Mouse (Mus musculus) MEL (cell line): ENCODE measurements around the gene Nfix. TPM values are rescaled to one million over a fixed set of nuclear protein-coding genes. Genes with fewer than 3 reads are reported as not detected.

Source experiments
- DNase-seq: peaks from one replicate; pipeline ENCODE4 v3.0.0; 2011; ENCODE audit warnings: low read depth, low spot score
- H3K27ac ChIP-seq: 2 replicates; pipeline ENCODE4 v1.5.1; 2012; ENCODE audit warnings: low read depth, mild to moderate bottlenecking, control low read depth, low read length, moderate library complexity; ENCODE audit not compliant: control insufficient read depth
- H3K27me3 ChIP-seq, 2 experiments: fragments of 150-350 bp in 1 of 2; sonication (generic) in 1 of 2; 2 replicates each; pipeline ENCODE4 v1.6.1; 2012; ENCODE audit warnings: low read length in 2 of 2, mild to moderate bottlenecking in 2 of 2, improper control_type of control experiment in 1 of 2, moderate library complexity in 1 of 2; ENCODE audit not compliant: insufficient read depth in 2 of 2, control insufficient read depth in 1 of 2
- H3K36me3 ChIP-seq, 2 experiments: 2 replicates each; pipeline ENCODE4 v1.6.1; 2012 to 2014; ENCODE audit warnings: low read length in 2 of 2, improper control_type of control experiment in 1 of 2, inconsistent platforms in 1 of 2, mild to moderate bottlenecking in 1 of 2; ENCODE audit not compliant: insufficient read depth in 2 of 2, control insufficient read depth in 1 of 2
- H3K4me1 ChIP-seq, 2 experiments: fragments of 150-350 bp in 1 of 2; sonication (generic) in 1 of 2; 2 replicates each; pipeline ENCODE4 v1.6.1; 2012; ENCODE audit warnings: low read length in 2 of 2, improper control_type of control experiment in 1 of 2, mild to moderate bottlenecking in 1 of 2; ENCODE audit not compliant: insufficient read depth in 2 of 2, control insufficient read depth in 1 of 2
- H3K4me3 ChIP-seq, 2 experiments: fragments of 150-350 bp in 1 of 2; sonication (generic) in 1 of 2; 2 replicates each; pipeline ENCODE4 v1.5.1; 2012; ENCODE audit warnings: low read depth in 2 of 2, low read length in 2 of 2, mild to moderate bottlenecking in 2 of 2, moderate library complexity in 2 of 2, control low read depth in 1 of 2, improper control_type of control experiment in 1 of 2; ENCODE audit not compliant: control insufficient read depth in 1 of 2, insufficient read depth in 1 of 2
- H3K79me2 ChIP-seq: 2 replicates; pipeline ENCODE4 v1.6.1; 2012; ENCODE audit warnings: mild to moderate bottlenecking, low read length, moderate library complexity; ENCODE audit not compliant: control insufficient read depth, poor library complexity, insufficient read depth
- H3K9ac ChIP-seq: 2 replicates; pipeline ENCODE4 v1.6.1; 2012; ENCODE audit warnings: low read depth, mild to moderate bottlenecking, control low read depth, low read length, moderate library complexity; ENCODE audit not compliant: control insufficient read depth, poor library complexity, severe bottlenecking
- H3K9me3 ChIP-seq: fragments of 150-350 bp; sonication (generic); replicated peaks from 2 replicates; pipeline ENCODE4 v1.6.1; 2012; ENCODE audit warnings: mild to moderate bottlenecking, low read length, improper control_type of control experiment, moderate library complexity; ENCODE audit not compliant: insufficient read depth
- CHD1 ChIP-seq: IDR thresholded peaks from 2 replicates; pipeline ENCODE4 v1.6.1; 2012; ENCODE audit warnings: low read depth, mild to moderate bottlenecking, inconsistent platforms, low read length, improper control_type of control experiment
- CHD2 ChIP-seq: IDR thresholded peaks from 2 replicates; pipeline ENCODE4 v1.6.1; 2011; ENCODE audit warnings: low read length, improper control_type of control experiment
- EP300 ChIP-seq, 2 experiments: IDR thresholded peaks; 2 replicates each; pipeline ENCODE4 v1.6.1; 2011; ENCODE audit warnings: improper control_type of control experiment in 2 of 2, low read length in 2 of 2, low read depth in 1 of 2, mild to moderate bottlenecking in 1 of 2
- GATA1 ChIP-seq: IDR thresholded peaks from 2 replicates; pipeline ENCODE4 v1.6.1; 2011; ENCODE audit warnings: low read depth, low read length, improper control_type of control experiment
- HCFC1 ChIP-seq: IDR thresholded peaks from 2 replicates; pipeline ENCODE4 v1.6.1; 2012; ENCODE audit warnings: low read depth, mild to moderate bottlenecking, inconsistent platforms, low read length, improper control_type of control experiment, moderate library complexity
- MAFK ChIP-seq: IDR thresholded peaks from 2 replicates; pipeline ENCODE4 v1.6.1; 2011; ENCODE audit warnings: low read depth, mild to moderate bottlenecking, low read length, improper control_type of control experiment, borderline replicate concordance
- MAX ChIP-seq: IDR thresholded peaks from 2 replicates; pipeline ENCODE4 v1.6.1; 2011; ENCODE audit warnings: low read length, improper control_type of control experiment
- MAZ ChIP-seq: IDR thresholded peaks from 2 replicates; pipeline ENCODE4 v1.6.1; 2012; ENCODE audit warnings: low read depth, mild to moderate bottlenecking, inconsistent platforms, low read length, improper control_type of control experiment
- MXI1 ChIP-seq: IDR thresholded peaks from 2 replicates; pipeline ENCODE4 v1.6.1; 2011; ENCODE audit warnings: mild to moderate bottlenecking, low read depth, low read length, improper control_type of control experiment
- MYC ChIP-seq: IDR thresholded peaks from 2 replicates; pipeline ENCODE4 v1.6.1; 2011; ENCODE audit warnings: low read depth, mild to moderate bottlenecking, low read length, improper control_type of control experiment, moderate library complexity
- POLR2AphosphoS2 ChIP-seq: IDR thresholded peaks from 2 replicates; pipeline ENCODE4 v1.6.1; 2011; ENCODE audit warnings: low read length, improper control_type of control experiment
- POLR2AphosphoS5 ChIP-seq: IDR thresholded peaks from 2 replicates; pipeline ENCODE4 v1.6.1; 2012; ENCODE audit warnings: low read depth, borderline replicate concordance, mild to moderate bottlenecking, inconsistent platforms, low read length, moderate library complexity, mixed read lengths
- RAD21 ChIP-seq: IDR thresholded peaks from 2 replicates; pipeline ENCODE4 v1.6.1; 2011; ENCODE audit warnings: mild to moderate bottlenecking, low read depth, low read length, improper control_type of control experiment
- SIN3A ChIP-seq: IDR thresholded peaks from 2 replicates; pipeline ENCODE4 v1.6.1; 2012; ENCODE audit warnings: low read length, improper control_type of control experiment, inconsistent platforms
- TAL1 ChIP-seq: IDR thresholded peaks from 2 replicates; pipeline ENCODE4 v1.6.1; 2012; ENCODE audit warnings: mild to moderate bottlenecking, inconsistent platforms, low read length, moderate library complexity, mixed read lengths
- TBP ChIP-seq: IDR thresholded peaks from 2 replicates; pipeline ENCODE4 v1.8.0; 2011; ENCODE audit warnings: low read depth, low read length, improper control_type of control experiment
- TCF12 ChIP-seq: IDR thresholded peaks from 2 replicates; pipeline ENCODE4 v1.6.1; 2014; ENCODE audit warnings: low read depth, mild to moderate bottlenecking, inconsistent platforms, low read length, improper control_type of control experiment, moderate library complexity
- USF1 ChIP-seq: IDR thresholded peaks from 2 replicates; pipeline ENCODE4 v1.6.1; 2014; ENCODE audit warnings: low read depth, mild to moderate bottlenecking, inconsistent platforms, low read length, improper control_type of control experiment, moderate library complexity
- USF2 ChIP-seq, 2 experiments: IDR thresholded peaks; 2 replicates each; pipeline ENCODE4 v1.6.1; 2011 to 2012; ENCODE audit warnings: improper control_type of control experiment in 2 of 2, low read length in 2 of 2, borderline replicate concordance in 1 of 2, inconsistent platforms in 1 of 2, low read depth in 1 of 2, mild to moderate bottlenecking in 1 of 2; ENCODE audit not compliant: insufficient read depth in 1 of 2
- ZC3H11A ChIP-seq: IDR thresholded peaks from 2 replicates; pipeline ENCODE4 v1.6.1; 2012; ENCODE audit warnings: low read depth, mild to moderate bottlenecking, inconsistent platforms, low read length, improper control_type of control experiment
- ZNF384 ChIP-seq: IDR thresholded peaks from 2 replicates; pipeline ENCODE4 v1.6.1; 2012; ENCODE audit warnings: low read depth, mild to moderate bottlenecking, inconsistent platforms, low read length, improper control_type of control experiment
- polyA plus RNA-seq, 2 experiments: library from polyadenylated mRNA; stranded (reverse) in 1 of 2; unstranded in 1 of 2; fragments of >175 nt in 1 of 2; fragments of >200 nt in 1 of 2; gene quantifications; 2 replicates each; pipeline versions ENCODE4 v1.2.1 to v1.2.4; 2012; ENCODE audit warnings: low replicate concordance in 2 of 2, low read depth in 1 of 2; ENCODE audit not compliant: insufficient read length in 2 of 2, insufficient read depth in 1 of 2, missing spikeins in 1 of 2
- total RNA-seq: library from RNA; depleted of rRNA; stranded (reverse); fragments of 300-350 nt; gene quantifications from 2 replicates; pipeline ENCODE4 v1.2.3, GENCODE M21; 2012

Nfix gene
- total and polyA plus RNA-seq, 3 experiments: 14.4 to 29.1 TPM; not detected in 1

GRCm38 (mm10) chr8:84778638-84779380, 21.3 kb downstream of the Nfix start:
- Histone ChIP-seq H3K4me3 (no peak overlapping the region), H3K9me3 (no peaks in the 10 kb centered on the region), H3K27ac (no peak overlapping the region), H3K27me3 (no peaks in the 10 kb centered on the region), H3K36me3 (no peaks in the 10 kb centered on the region; a peak in 1 of 4 replicates), H3K9ac (no peak overlapping the region), H3K4me1 (no peaks in the 10 kb centered on the region), H3K79me2 (no peaks in the 10 kb centered on the region)
- TF ChIP-seq RAD21 (no peak), POLR2AphosphoS2 (no peak), CHD1 (no peak), MAZ (no peak), USF1 (no peak)
- DNase-seq: no peak

DNA sequence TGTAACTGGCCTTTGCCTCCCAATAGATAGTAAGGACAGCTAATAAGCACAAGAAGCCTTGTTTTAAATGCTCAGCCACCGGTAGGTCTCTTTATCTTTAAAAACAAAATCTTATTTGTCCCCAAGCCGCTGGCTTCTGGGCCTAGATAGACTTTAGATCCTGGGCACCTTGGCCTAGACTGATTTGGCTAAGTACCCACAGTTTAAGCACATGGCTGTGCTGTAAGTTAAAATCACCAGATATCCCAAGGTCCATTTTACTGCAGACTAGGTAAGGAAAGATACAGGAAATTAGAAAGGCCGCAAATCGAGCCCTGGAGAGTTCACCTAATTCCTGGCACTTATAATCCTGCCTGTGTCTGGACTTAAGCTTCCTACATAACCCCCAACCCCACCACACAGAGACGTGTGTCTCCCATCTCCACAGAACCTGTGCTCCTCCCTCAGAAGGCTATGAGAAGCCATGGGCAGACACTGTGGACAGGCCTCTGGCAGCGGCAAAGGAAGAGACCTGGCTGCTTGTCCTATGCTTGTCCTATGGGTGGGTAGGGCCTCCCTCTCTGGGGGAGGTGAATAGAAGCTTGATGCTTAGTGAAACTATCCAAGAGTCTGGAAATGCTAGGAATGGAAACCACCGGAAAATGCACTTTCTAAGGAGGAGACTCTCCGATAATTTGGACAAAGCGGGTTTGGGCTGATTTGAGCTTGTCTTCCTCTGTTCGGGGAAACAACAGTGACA, 22.1 kb downstream of the Nfix start:
- Histone ChIP-seq H3K36me3 (no peaks in the 10 kb centered on the region; a peak in 1 of 4 replicates), H3K27me3 (no peaks in the 10 kb centered on the region), H3K79me2 (no peaks in the 10 kb centered on the region), H3K4me1 (no peaks in the 10 kb centered on the region), H3K27ac (no peak overlapping the region), H3K9ac (no peak overlapping the region), H3K9me3 (no peaks in the 10 kb centered on the region), H3K4me3 (no peak overlapping the region)
- DNase-seq: no peak
- TF ChIP-seq EP300 (IDR thresholded peaks at IDR 0.05; ENCODE audit: low read depth in 1 of 2, low read length in 2 of 2) (no peak), USF1 (no peak), MAZ (no peak), RAD21 (no peak), SIN3A (no peak), GATA1 (no peak), ZNF384 (no peak), ZC3H11A (no peak), MYC (no peak), MAFK (no peak)

GRCm38 (mm10) chr8:84776569-84776968, 23.6 kb downstream of the Nfix start:
- Histone ChIP-seq H3K4me1 (no peaks in the 10 kb centered on the region), H3K79me2 (no peaks in the 10 kb centered on the region), H3K36me3 (peaks cover 0 to 3% of the 10 kb centered on the region in 2 experiments; a peak in 1 of 4 replicates), H3K9ac (no peak overlapping the region), H3K9me3 (no peaks in the 10 kb centered on the region), H3K27ac (no peak overlapping the region), H3K27me3 (no peaks in the 10 kb centered on the region), H3K4me3 (no peak overlapping the region)
- no peak for TF ChIP-seq MAX
- TF ChIP-seq CHD2: no peak
- no peak for TF ChIP-seq MXI1
- no peak for TF ChIP-seq USF1
- TF ChIP-seq USF2 (IDR thresholded peaks at IDR 0.05; ENCODE audit: borderline replicate concordance in 1 of 2, insufficient read depth in 1 of 2, low read depth in 1 of 2, low read length in 2 of 2): no peak
- no peak for TF ChIP-seq TAL1
- TF ChIP-seq TBP: no peak
- no peak for TF ChIP-seq HCFC1
- TF ChIP-seq POLR2AphosphoS5: no peak
- TF ChIP-seq TCF12: no peak
- no peak for DNase-seq
